Mouse (Mus musculus): ENCODE data around the gene Hps4. TPM values are rescaled to one million over a fixed set of nuclear protein-coding genes. Genes with fewer than 3 reads are reported as not detected.
A peak's percentile ranks its signal among the peaks of the same experiment; 100 is the strongest.
"Not testable (repeated sequence)": the region's sequence is repeated elsewhere in the genome, so short reads cannot be mapped to it uniquely, and the experiment has no call there.

Gene Hps4
- total RNA-seq, 1 experiment, result 19.5 TPM

DNA sequence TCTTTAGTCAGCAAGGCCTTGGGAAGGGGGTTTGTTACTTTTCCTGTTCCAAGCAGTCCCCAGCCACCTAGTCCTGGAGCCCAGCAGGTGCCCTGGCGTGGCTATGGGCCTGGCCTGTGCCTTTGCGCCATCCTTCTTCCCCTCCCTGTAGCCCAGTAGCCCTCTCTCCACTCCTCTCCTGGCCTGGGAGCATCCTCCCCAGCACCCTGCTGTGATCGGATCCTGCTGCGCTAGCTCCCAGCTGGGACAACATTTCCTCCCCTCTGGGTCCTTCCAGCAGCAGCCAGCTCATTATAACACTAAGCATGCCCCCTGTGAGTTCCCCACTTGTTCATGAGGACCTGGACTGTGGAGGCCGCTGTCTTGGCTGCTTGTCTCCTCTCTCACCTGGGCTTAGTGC lies 37.0 kb upstream of the Hps4 start:
- H3K27ac ChIP-seq (ENCODE audit: insufficient read depth, low read depth, low read length, poor library complexity, severe bottlenecking), result no peak overlapping the region
- no peaks in the 10 kb centered on the region for H3K9me3 ChIP-seq (ENCODE audit: control insufficient read depth, insufficient read depth, low read depth, low read length)
- in situ Hi-C loops (cut with MboI; ENCODE audit: low sequenced_read_pairs in 2 of 2, unreplicated experiment in 2 of 2), result no loop called here
- peaks cover 0 to 5% of the 10 kb centered on the region in 2 experiments; a peak in 1 of 4 replicates for H3K4me1 ChIP-seq (ENCODE audit: control insufficient read depth in 2 of 2, insufficient read depth in 2 of 2, low read length in 2 of 2, poor library complexity in 1 of 2)
- no peak overlapping the region for H3K4me3 ChIP-seq (ENCODE audit: insufficient read depth in 1 of 2, low read depth in 1 of 2, low read length in 2 of 2, poor library complexity in 1 of 2, severe bottlenecking in 1 of 2)
- no peak overlapping the region for H3K9ac ChIP-seq (ENCODE audit: insufficient read depth, low read depth, low read length, poor library complexity, severe bottlenecking)
- TF ChIP-seq ZC3H11A (IDR thresholded peaks at IDR 0.05; ENCODE audit: borderline replicate concordance, low read depth, low read length), result no peak
- no peak for TF ChIP-seq MAFK (IDR thresholded peaks at IDR 0.05; ENCODE audit: insufficient read depth, low read depth, low read length)
- no peak for TF ChIP-seq ZNF384 (IDR thresholded peaks at IDR 0.05; ENCODE audit: low read depth, low read length)
- TF ChIP-seq CHD2 (IDR thresholded peaks at IDR 0.05; ENCODE audit: low read depth, low read length), result no peak
- TF ChIP-seq HCFC1 (IDR thresholded peaks at IDR 0.05; ENCODE audit: borderline replicate concordance, insufficient read depth, low read length), result no peak
- no peak for DNase-seq (ENCODE audit: low read depth, low spot score)
- peaks cover 21% of the 10 kb centered on the region for H3K36me3 ChIP-seq (ENCODE audit: control insufficient read depth, insufficient read depth, low read length, poor library complexity, severe bottlenecking)

DNA sequence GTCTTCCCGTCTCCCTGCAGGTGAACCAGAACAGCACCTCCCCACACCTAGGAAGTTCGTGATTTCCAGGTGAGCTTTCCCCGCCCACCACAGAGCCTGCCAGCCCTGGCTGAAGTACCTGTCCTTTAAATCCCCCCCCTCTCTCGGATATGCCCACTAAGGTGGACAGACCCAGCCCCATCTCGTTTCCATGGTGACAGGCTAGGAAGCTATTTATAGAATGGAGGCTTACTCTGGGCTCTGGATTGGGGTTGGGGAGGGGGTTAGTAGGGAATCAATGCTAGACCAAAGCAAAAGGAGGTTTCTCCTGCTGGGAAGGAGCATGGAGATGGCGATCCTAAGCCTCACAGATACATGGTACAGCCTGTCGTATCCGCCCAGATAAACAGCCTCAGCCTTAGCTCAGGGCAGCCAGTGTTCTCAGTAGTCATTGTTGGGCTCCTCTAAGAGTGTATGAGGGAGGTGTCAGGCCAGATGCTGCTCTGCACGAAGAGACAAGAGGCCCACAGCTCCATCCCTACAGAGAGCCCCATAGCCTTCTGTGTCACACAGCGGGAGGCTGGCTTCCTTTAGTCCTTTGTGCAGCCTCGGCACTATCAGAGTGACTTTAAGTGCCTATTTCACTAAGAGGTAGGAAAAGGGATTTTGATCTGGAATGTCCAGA lies 29.5 kb upstream of the Hps4 start:
- in situ Hi-C loops (cut with MboI; ENCODE audit: low sequenced_read_pairs in 2 of 2, unreplicated experiment in 2 of 2), result no loop called here

GRCm38 (mm10) chr5:112316468-112316867 lies 26.4 kb upstream of the Hps4 start:
- in situ Hi-C loops (cut with MboI; ENCODE audit: low sequenced_read_pairs in 2 of 2, unreplicated experiment in 2 of 2), result no loop called here
- no peak for TF ChIP-seq ZNF384 (IDR thresholded peaks at IDR 0.05; ENCODE audit: low read depth, low read length)
- no peak for TF ChIP-seq MAFK (IDR thresholded peaks at IDR 0.05; ENCODE audit: insufficient read depth, low read depth, low read length)
- no peak for TF ChIP-seq HCFC1 (IDR thresholded peaks at IDR 0.05; ENCODE audit: borderline replicate concordance, insufficient read depth, low read length)
- TF ChIP-seq CHD2 (IDR thresholded peaks at IDR 0.05; ENCODE audit: low read depth, low read length), result no peak
- TF ChIP-seq ZC3H11A (IDR thresholded peaks at IDR 0.05; ENCODE audit: borderline replicate concordance, low read depth, low read length), result no peak

More for the DNA sequence above, 29.5 kb upstream of the Hps4 start:
- Histone ChIP-seq H3K9ac (ENCODE audit: insufficient read depth, low read depth, low read length, poor library complexity, severe bottlenecking) (no peak overlapping the region), H3K4me1 (ENCODE audit: control insufficient read depth in 2 of 2, insufficient read depth in 2 of 2, low read length in 2 of 2, poor library complexity in 1 of 2) (no peaks in the 10 kb centered on the region; a peak in 1 of 4 replicates), H3K36me3 (ENCODE audit: control insufficient read depth, insufficient read depth, low read length, poor library complexity, severe bottlenecking) (peaks cover 23% of the 10 kb centered on the region), H3K9me3 (ENCODE audit: control insufficient read depth, insufficient read depth, low read depth, low read length) (no peaks in the 10 kb centered on the region), H3K4me3 (ENCODE audit: insufficient read depth in 1 of 2, low read depth in 1 of 2, low read length in 2 of 2, poor library complexity in 1 of 2, severe bottlenecking in 1 of 2) (no peak overlapping the region), H3K27ac (ENCODE audit: insufficient read depth, low read depth, low read length, poor library complexity, severe bottlenecking) (no peak overlapping the region)
- TF ChIP-seq MAFK (IDR thresholded peaks at IDR 0.05; ENCODE audit: insufficient read depth, low read depth, low read length) (no peak), HCFC1 (IDR thresholded peaks at IDR 0.05; ENCODE audit: borderline replicate concordance, insufficient read depth, low read length) (no peak), ZC3H11A (IDR thresholded peaks at IDR 0.05; ENCODE audit: borderline replicate concordance, low read depth, low read length) (no peak), CHD2 (IDR thresholded peaks at IDR 0.05; ENCODE audit: low read depth, low read length) (no peak), ZNF384 (IDR thresholded peaks at IDR 0.05; ENCODE audit: low read depth, low read length) (no peak)
- DNase-seq (ENCODE audit: low read depth, low spot score), result no peak

GRCm38 (mm10) chr5:112317328-112317727 lies 25.6 kb upstream of the Hps4 start:
- no peak for DNase-seq (ENCODE audit: low read depth, low spot score)
- H3K36me3 ChIP-seq (ENCODE audit: control insufficient read depth, insufficient read depth, low read length, poor library complexity, severe bottlenecking), result peaks cover 4% of the 10 kb centered on the region
- no peaks in the 10 kb centered on the region for H3K9me3 ChIP-seq (ENCODE audit: control insufficient read depth, insufficient read depth, low read depth, low read length)
- peaks cover 0 to 4% of the 10 kb centered on the region in 2 experiments; a peak in 2 of 4 replicates for H3K4me1 ChIP-seq (ENCODE audit: control insufficient read depth in 2 of 2, insufficient read depth in 2 of 2, low read length in 2 of 2, poor library complexity in 1 of 2)
- H3K9ac ChIP-seq (ENCODE audit: insufficient read depth, low read depth, low read length, poor library complexity, severe bottlenecking), result no peak overlapping the region
- H3K4me3 ChIP-seq (ENCODE audit: insufficient read depth in 1 of 2, low read depth in 1 of 2, low read length in 2 of 2, poor library complexity in 1 of 2, severe bottlenecking in 1 of 2), result no peak overlapping the region
- no peak for TF ChIP-seq ZC3H11A (IDR thresholded peaks at IDR 0.05; ENCODE audit: borderline replicate concordance, low read depth, low read length)
- no peak for TF ChIP-seq MAFK (IDR thresholded peaks at IDR 0.05; ENCODE audit: insufficient read depth, low read depth, low read length)
- no peak for TF ChIP-seq HCFC1 (IDR thresholded peaks at IDR 0.05; ENCODE audit: borderline replicate concordance, insufficient read depth, low read length)
- TF ChIP-seq ZNF384 (IDR thresholded peaks at IDR 0.05; ENCODE audit: low read depth, low read length), result no peak
- TF ChIP-seq CHD2 (IDR thresholded peaks at IDR 0.05; ENCODE audit: low read depth, low read length), result no peak
- H3K27ac ChIP-seq (ENCODE audit: insufficient read depth, low read depth, low read length, poor library complexity, severe bottlenecking), result no peak overlapping the region
- in situ Hi-C loops (cut with MboI; ENCODE audit: low sequenced_read_pairs in 2 of 2, unreplicated experiment in 2 of 2), result no loop called here

More at GRCm38 (mm10) chr5:112316468-112316867, 26.4 kb upstream of the Hps4 start:
- no peak overlapping the region for H3K9ac ChIP-seq (ENCODE audit: insufficient read depth, low read depth, low read length, poor library complexity, severe bottlenecking)
- DNase-seq (ENCODE audit: low read depth, low spot score), result no peak
- peaks cover 4% of the 10 kb centered on the region for H3K36me3 ChIP-seq (ENCODE audit: control insufficient read depth, insufficient read depth, low read length, poor library complexity, severe bottlenecking)
- H3K9me3 ChIP-seq (ENCODE audit: control insufficient read depth, insufficient read depth, low read depth, low read length), result no peaks in the 10 kb centered on the region
- H3K4me1 ChIP-seq (ENCODE audit: control insufficient read depth in 2 of 2, insufficient read depth in 2 of 2, low read length in 2 of 2, poor library complexity in 1 of 2), result peaks cover 0 to 4% of the 10 kb centered on the region in 2 experiments; a peak in 2 of 4 replicates
- H3K27ac ChIP-seq (ENCODE audit: insufficient read depth, low read depth, low read length, poor library complexity, severe bottlenecking), result no peak overlapping the region
- no peak overlapping the region for H3K4me3 ChIP-seq (ENCODE audit: insufficient read depth in 1 of 2, low read depth in 1 of 2, low read length in 2 of 2, poor library complexity in 1 of 2, severe bottlenecking in 1 of 2)

- in situ Hi-C loops (cut with MboI; ENCODE audit: low sequenced_read_pairs in 2 of 2, unreplicated experiment in 2 of 2); H3K27ac ChIP-seq (ENCODE audit: insufficient read depth, low read depth, low read length, poor library complexity, severe bottlenecking): not testable (repeated sequence)
- peak; percentile 77 for DNase-seq (ENCODE audit: low read depth, low spot score)
Observed at GRCm38 (mm10) chr5:112319343-112319742, 23.5 kb upstream of the Hps4 start.

More at GRCm38 (mm10) chr5:112319343-112319742, 23.5 kb upstream of the Hps4 start:
- H3K4me1 ChIP-seq (ENCODE audit: control insufficient read depth in 2 of 2, insufficient read depth in 2 of 2, low read length in 2 of 2, poor library complexity in 1 of 2); H3K9ac ChIP-seq (ENCODE audit: insufficient read depth, low read depth, low read length, poor library complexity, severe bottlenecking); H3K36me3 ChIP-seq (ENCODE audit: control insufficient read depth, insufficient read depth, low read length, poor library complexity, severe bottlenecking); H3K9me3 ChIP-seq (ENCODE audit: control insufficient read depth, insufficient read depth, low read depth, low read length); H3K4me3 ChIP-seq (ENCODE audit: insufficient read depth in 1 of 2, low read depth in 1 of 2, low read length in 2 of 2, poor library complexity in 1 of 2, severe bottlenecking in 1 of 2): not testable (repeated sequence)

Measured in ES-E14 (cell line).